Mouse (Mus musculus): ENCODE data around the gene Slc39a11. TPM values are rescaled to one million over a fixed set of nuclear protein-coding genes. Genes with fewer than 3 reads are reported as not detected.

Gene Slc39a11
- polyA plus RNA-seq, 1 experiment from 2014 or later: 12.5 TPM

- 91% methylated on average over 8 of the region's 8 CpGs for WGBS
- no peak for DNase-seq (ENCODE audit: low spot score)
- Histone ChIP-seq H3K9ac (replicated peaks; ENCODE audit: low read length) (no peak overlapping the region), H3K9me3 (replicated peaks; ENCODE audit: control insufficient read depth, low read length) (no peaks in the 10 kb centered on the region), H3K4me1 (ENCODE audit: control insufficient read depth, insufficient read depth, low read length) (no peaks in the 10 kb centered on the region; the same call in 1 of the 2 replicates), H3K4me2 (ENCODE audit: low read depth, low read length) (no peak overlapping the region), H3K36me3 (replicated peaks; ENCODE audit: control insufficient read depth, insufficient read depth, low read depth, low read length) (no peaks in the 10 kb centered on the region), H3K27me3 (ENCODE audit: control insufficient read depth, insufficient read depth, low read length) (no peaks in the 10 kb centered on the region), H3K27ac (replicated peaks; ENCODE audit: low read depth, low read length) (no peak overlapping the region), H3K4me3 (ENCODE audit: low read depth, low read length) (no peak overlapping the region)
- no peak for ATAC-seq (replicated peaks; ENCODE audit: insufficient number of reproducible peaks, low FRiP score, low TSS enrichment, low read depth)
Measured at GRCm38 (mm10) chr11:113562326-113562725, 87.6 kb downstream of the Slc39a11 start.

- no peaks in the 10 kb centered on the region for H3K27me3 ChIP-seq (ENCODE audit: control insufficient read depth, insufficient read depth, low read length)
- DNase-seq (ENCODE audit: low spot score) (no peak), ATAC-seq (replicated peaks; ENCODE audit: insufficient number of reproducible peaks, low FRiP score, low TSS enrichment, low read depth) (no peak)
- no peak overlapping the region for H3K4me3 ChIP-seq (ENCODE audit: low read depth, low read length)
- H3K4me2 ChIP-seq (ENCODE audit: low read depth, low read length): no peak overlapping the region
- H3K9ac ChIP-seq (replicated peaks; ENCODE audit: low read length): no peak overlapping the region
- H3K9me3 ChIP-seq (replicated peaks; ENCODE audit: control insufficient read depth, low read length): no peaks in the 10 kb centered on the region
- no peaks in the 10 kb centered on the region for H3K36me3 ChIP-seq (replicated peaks; ENCODE audit: control insufficient read depth, insufficient read depth, low read depth, low read length)
- H3K27ac ChIP-seq (replicated peaks; ENCODE audit: low read depth, low read length): no peak overlapping the region
- WGBS: 81% methylated on average over 4 of the region's 4 CpGs
- no peaks in the 10 kb centered on the region; the same call in 1 of the 2 replicates for H3K4me1 ChIP-seq (ENCODE audit: control insufficient read depth, insufficient read depth, low read length)
Measured at GRCm38 (mm10) chr11:113560150-113560549, 89.7 kb downstream of the Slc39a11 start.

DNA sequence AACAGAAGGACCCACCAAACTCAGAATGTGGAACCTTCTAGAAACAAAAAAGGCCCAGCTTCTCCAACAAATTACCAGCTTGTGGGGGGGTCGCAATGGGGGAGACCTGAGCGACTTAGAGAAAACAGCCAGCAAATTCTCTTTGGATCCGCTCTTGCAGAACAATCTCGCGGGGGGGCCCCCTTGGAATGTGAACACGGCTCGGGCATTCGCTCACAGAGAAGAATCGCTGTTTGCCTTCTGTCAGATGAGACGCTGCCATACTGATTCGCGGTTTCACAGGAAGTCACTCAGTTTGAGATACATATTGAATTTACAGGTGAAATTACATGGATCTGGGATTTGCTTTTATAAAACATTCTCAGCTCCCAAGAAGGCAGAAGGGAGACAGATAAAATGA is 91.4 kb downstream of the Slc39a11 start:
- Histone ChIP-seq H3K9me3 (replicated peaks; ENCODE audit: control insufficient read depth, low read length) (no peaks in the 10 kb centered on the region), H3K27ac (replicated peaks; ENCODE audit: low read depth, low read length) (no peak overlapping the region), H3K36me3 (replicated peaks; ENCODE audit: control insufficient read depth, insufficient read depth, low read depth, low read length) (no peaks in the 10 kb centered on the region), H3K4me1 (ENCODE audit: control insufficient read depth, insufficient read depth, low read length) (no peaks in the 10 kb centered on the region), H3K27me3 (ENCODE audit: control insufficient read depth, insufficient read depth, low read length) (no peaks in the 10 kb centered on the region), H3K4me2 (ENCODE audit: low read depth, low read length) (no peak overlapping the region), H3K4me3 (ENCODE audit: low read depth, low read length) (no peak overlapping the region), H3K9ac (replicated peaks; ENCODE audit: low read length) (no peak overlapping the region)
- DNase-seq (ENCODE audit: low spot score): no peak
- no peak for ATAC-seq (replicated peaks; ENCODE audit: insufficient number of reproducible peaks, low FRiP score, low TSS enrichment, low read depth)
- WGBS: 75% methylated on average over 12 of the region's 12 CpGs

DNA sequence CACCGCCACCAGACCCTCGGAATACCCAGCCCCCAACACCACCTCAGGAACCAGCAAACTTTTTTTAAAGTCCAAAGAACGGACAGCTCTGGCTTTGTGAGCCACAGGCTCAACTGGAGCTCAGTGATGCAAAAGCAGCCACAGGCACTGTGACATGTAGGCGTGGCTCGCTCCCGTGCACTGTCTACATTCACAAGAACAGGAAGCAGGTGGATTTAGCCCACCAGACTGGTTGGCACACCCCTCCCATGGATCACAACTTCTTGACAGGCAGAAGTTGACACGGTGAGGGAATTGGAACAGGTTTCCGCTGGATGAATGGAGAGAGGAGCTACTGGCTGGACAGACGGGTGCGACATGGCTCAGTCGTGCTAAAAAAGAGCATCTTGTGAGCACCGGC is 93.7 kb downstream of the Slc39a11 start:
- H3K4me3 ChIP-seq (ENCODE audit: low read depth, low read length): no peak overlapping the region
- DNase-seq (ENCODE audit: low spot score): no peak
- H3K4me2 ChIP-seq (ENCODE audit: low read depth, low read length): no peak overlapping the region
- H3K27ac ChIP-seq (replicated peaks; ENCODE audit: low read depth, low read length): no peak overlapping the region
- no peaks in the 10 kb centered on the region for H3K9me3 ChIP-seq (replicated peaks; ENCODE audit: control insufficient read depth, low read length)
- H3K27me3 ChIP-seq (ENCODE audit: control insufficient read depth, insufficient read depth, low read length): no peaks in the 10 kb centered on the region
- no peaks in the 10 kb centered on the region for H3K36me3 ChIP-seq (replicated peaks; ENCODE audit: control insufficient read depth, insufficient read depth, low read depth, low read length)
- H3K4me1 ChIP-seq (ENCODE audit: control insufficient read depth, insufficient read depth, low read length): no peaks in the 10 kb centered on the region
- no peak for ATAC-seq (replicated peaks; ENCODE audit: insufficient number of reproducible peaks, low FRiP score, low TSS enrichment, low read depth)
- WGBS: 84% methylated on average over 12 of the region's 12 CpGs
- no peak overlapping the region for H3K9ac ChIP-seq (replicated peaks; ENCODE audit: low read length)

- Histone ChIP-seq H3K9ac (replicated peaks; ENCODE audit: low read length) (no peak overlapping the region), H3K4me3 (ENCODE audit: low read depth, low read length) (no peak overlapping the region), H3K4me2 (ENCODE audit: low read depth, low read length) (no peak overlapping the region), H3K4me1 (ENCODE audit: control insufficient read depth, insufficient read depth, low read length) (no peaks in the 10 kb centered on the region), H3K9me3 (replicated peaks; ENCODE audit: control insufficient read depth, low read length) (no peaks in the 10 kb centered on the region), H3K36me3 (replicated peaks; ENCODE audit: control insufficient read depth, insufficient read depth, low read depth, low read length) (no peaks in the 10 kb centered on the region), H3K27me3 (ENCODE audit: control insufficient read depth, insufficient read depth, low read length) (no peaks in the 10 kb centered on the region), H3K27ac (replicated peaks; ENCODE audit: low read depth, low read length) (no peak overlapping the region)
- DNase-seq (ENCODE audit: low spot score) (no peak), ATAC-seq (replicated peaks; ENCODE audit: insufficient number of reproducible peaks, low FRiP score, low TSS enrichment, low read depth) (no peak)
- 81% methylated on average over 7 of the region's 7 CpGs for WGBS
Measured at GRCm38 (mm10) chr11:113554701-113555360, 95.0 kb downstream of the Slc39a11 start.

DNA sequence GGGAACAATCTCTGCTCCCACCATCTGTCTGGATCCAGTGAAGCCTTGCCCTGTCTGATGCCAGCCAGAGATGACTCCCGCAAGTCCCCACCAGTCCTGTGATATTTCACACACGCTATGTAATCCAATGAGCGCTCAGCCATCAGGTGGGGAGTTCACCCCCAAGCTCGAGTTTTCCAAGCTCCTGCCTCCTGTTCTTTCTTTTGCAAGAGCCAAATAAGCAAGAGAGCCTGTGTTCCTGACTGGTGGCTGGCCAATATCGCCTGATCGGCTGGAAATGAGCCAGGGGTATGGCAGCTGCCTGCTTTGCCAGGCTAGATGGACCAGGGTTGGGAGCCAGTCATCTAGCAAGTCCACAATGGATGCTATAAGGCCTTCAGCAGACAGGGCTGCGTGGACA is 95.7 kb downstream of the Slc39a11 start:
- ATAC-seq (replicated peaks; ENCODE audit: insufficient number of reproducible peaks, low FRiP score, low TSS enrichment, low read depth) (no peak), DNase-seq (ENCODE audit: low spot score) (no peak)
- Histone ChIP-seq H3K9ac (replicated peaks; ENCODE audit: low read length) (no peak overlapping the region), H3K27ac (replicated peaks; ENCODE audit: low read depth, low read length) (no peak overlapping the region), H3K4me2 (ENCODE audit: low read depth, low read length) (no peak overlapping the region), H3K4me3 (ENCODE audit: low read depth, low read length) (no peak overlapping the region), H3K36me3 (replicated peaks; ENCODE audit: control insufficient read depth, insufficient read depth, low read depth, low read length) (no peaks in the 10 kb centered on the region), H3K9me3 (replicated peaks; ENCODE audit: control insufficient read depth, low read length) (no peaks in the 10 kb centered on the region), H3K27me3 (ENCODE audit: control insufficient read depth, insufficient read depth, low read length) (no peaks in the 10 kb centered on the region), H3K4me1 (ENCODE audit: control insufficient read depth, insufficient read depth, low read length) (no peaks in the 10 kb centered on the region)
- 90% methylated on average over 7 of the region's 7 CpGs for WGBS

DNA sequence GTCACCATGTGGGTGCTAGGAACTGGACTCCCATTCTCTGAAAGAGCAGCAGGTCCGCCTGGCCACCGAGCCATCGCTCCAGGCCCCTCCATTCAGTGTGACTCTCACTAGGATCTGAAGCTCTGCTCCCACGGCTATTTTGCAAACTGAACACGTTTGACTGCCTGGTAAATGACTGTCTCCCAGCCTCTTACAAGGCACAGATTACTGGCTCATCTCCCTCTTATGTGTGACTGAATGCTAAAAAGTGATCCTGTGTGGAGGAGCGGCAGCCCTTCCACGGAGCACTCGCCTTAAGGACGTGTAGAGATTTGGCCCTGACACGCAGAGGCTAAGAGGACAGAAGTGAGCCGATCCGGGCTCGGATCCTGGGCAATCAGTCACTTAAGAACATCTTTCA is 96.3 kb downstream of the Slc39a11 start:
- Histone ChIP-seq H3K4me1 (ENCODE audit: control insufficient read depth, insufficient read depth, low read length) (no peaks in the 10 kb centered on the region), H3K4me2 (ENCODE audit: low read depth, low read length) (no peak overlapping the region), H3K36me3 (replicated peaks; ENCODE audit: control insufficient read depth, insufficient read depth, low read depth, low read length) (no peaks in the 10 kb centered on the region), H3K9ac (replicated peaks; ENCODE audit: low read length) (no peak overlapping the region), H3K4me3 (ENCODE audit: low read depth, low read length) (no peak overlapping the region), H3K9me3 (replicated peaks; ENCODE audit: control insufficient read depth, low read length) (no peaks in the 10 kb centered on the region), H3K27me3 (ENCODE audit: control insufficient read depth, insufficient read depth, low read length) (no peaks in the 10 kb centered on the region), H3K27ac (replicated peaks; ENCODE audit: low read depth, low read length) (no peak overlapping the region)
- 87% methylated on average over 13 of the region's 13 CpGs for WGBS
- no peak for DNase-seq (ENCODE audit: low spot score)
- no peak for ATAC-seq (replicated peaks; ENCODE audit: insufficient number of reproducible peaks, low FRiP score, low TSS enrichment, low read depth)

- H3K4me3 ChIP-seq (ENCODE audit: low read depth, low read length): no peak overlapping the region
- no peaks in the 10 kb centered on the region for H3K9me3 ChIP-seq (replicated peaks; ENCODE audit: control insufficient read depth, low read length)
- no peaks in the 10 kb centered on the region for H3K4me1 ChIP-seq (ENCODE audit: control insufficient read depth, insufficient read depth, low read length)
- no peak overlapping the region for H3K9ac ChIP-seq (replicated peaks; ENCODE audit: low read length)
- DNase-seq (ENCODE audit: low spot score): no peak
- no peaks in the 10 kb centered on the region for H3K36me3 ChIP-seq (replicated peaks; ENCODE audit: control insufficient read depth, insufficient read depth, low read depth, low read length)
- H3K4me2 ChIP-seq (ENCODE audit: low read depth, low read length): no peak overlapping the region
- no peak for ATAC-seq (replicated peaks; ENCODE audit: insufficient number of reproducible peaks, low FRiP score, low TSS enrichment, low read depth)
- no peaks in the 10 kb centered on the region for H3K27me3 ChIP-seq (ENCODE audit: control insufficient read depth, insufficient read depth, low read length)
- H3K27ac ChIP-seq (replicated peaks; ENCODE audit: low read depth, low read length): no peak overlapping the region
- 68% methylated on average over 10 of the region's 10 CpGs for WGBS
Measured at GRCm38 (mm10) chr11:113552539-113552938, 97.3 kb downstream of the Slc39a11 start.

All from embryonic facial prominence, embryonic 11.5 days (tissue).